Mouse (Mus musculus) intestine, embryonic 14.5 days (tissue): Measurements from ENCODE around the gene Gm4756. TPM values are rescaled to one million over a fixed set of nuclear protein-coding genes. Genes with fewer than 3 reads are reported as not detected.
"Not testable (repeated sequence)": the region's sequence is repeated elsewhere in the genome, so short reads cannot be mapped to it uniquely, and the experiment has no call there.

Source experiments
- ATAC-seq: fragments of 200-750 bp; cut with Nextera tagmentation; replicated peaks from 2 replicates; pipeline ENCODE4 v1.8.0; 2017; ENCODE audit warnings: low read depth, moderate number of reproducible peaks, moderate TSS enrichment, moderate library complexity; ENCODE audit not compliant: low FRiP score, low TSS enrichment
- DNase-seq: peaks from one replicate; pipeline ENCODE4 v3.0.0-alpha.2; 2018; ENCODE audit warnings: low spot score
- H3K27ac ChIP-seq: fragments of 300-500 bp; sonication (generic); 2 replicates; pipeline ENCODE4 v1.5.1; 2014; ENCODE audit warnings: low read depth, mild to moderate bottlenecking, control low read depth
- H3K27me3 ChIP-seq: fragments of 300-500 bp; sonication (generic); replicated peaks from 2 replicates; pipeline ENCODE4 v1.6.1; 2014; ENCODE audit warnings: low read length, control low read depth; ENCODE audit not compliant: control insufficient read depth, insufficient read depth
- H3K36me3 ChIP-seq: fragments of 300-500 bp; sonication (generic); 2 replicates; pipeline ENCODE4 v1.6.1; 2014; ENCODE audit warnings: low read length, control low read depth; ENCODE audit not compliant: control insufficient read depth, insufficient read depth
- H3K4me1 ChIP-seq: fragments of 300-500 bp; sonication (generic); replicated peaks from 2 replicates; pipeline ENCODE4 v1.6.1; 2014; ENCODE audit warnings: low read length, control low read depth, mixed read lengths; ENCODE audit not compliant: control insufficient read depth, insufficient read depth
- H3K4me2 ChIP-seq: fragments of 300-500 bp; sonication (generic); 2 replicates; pipeline ENCODE4 v1.6.1; 2014; ENCODE audit warnings: low read length
- H3K4me3 ChIP-seq: fragments of 300-500 bp; sonication (generic); 2 replicates; pipeline ENCODE4 v1.5.1; 2014; ENCODE audit warnings: low read depth, low read length, control low read depth, mixed read lengths
- H3K9ac ChIP-seq: fragments of 300-500 bp; sonication (generic); 2 replicates; pipeline ENCODE4 v1.6.1; 2014; ENCODE audit warnings: mild to moderate bottlenecking, low read length
- H3K9me3 ChIP-seq: fragments of 300-500 bp; sonication (generic); 2 replicates; pipeline ENCODE4 v1.6.1; 2016; ENCODE audit warnings: low read length, control low read depth; ENCODE audit not compliant: control insufficient read depth
- WGBS: fragments of 180-500 bp; shearing (Covaris S2); extraction: QIAGEN DNeasy Blood & Tissue Kit; methylation state at CpG from one replicate; pipeline ENCODE4 v1.1.7; 2014; 5-methylcytosine and 5-hydroxymethylcytosine counted together
- polyA plus RNA-seq: library from polyadenylated mRNA; unstranded; fragments of >200 nt; fragmentation: Nextera tagmentation; extraction: Ambion mirVana; gene quantifications from 2 replicates; pipeline ENCODE4 v1.2.1, GENCODE M21; 2014

Gm4756 gene
- polyA plus RNA-seq, 1 experiment from 2014 or later = not detected

DNA sequence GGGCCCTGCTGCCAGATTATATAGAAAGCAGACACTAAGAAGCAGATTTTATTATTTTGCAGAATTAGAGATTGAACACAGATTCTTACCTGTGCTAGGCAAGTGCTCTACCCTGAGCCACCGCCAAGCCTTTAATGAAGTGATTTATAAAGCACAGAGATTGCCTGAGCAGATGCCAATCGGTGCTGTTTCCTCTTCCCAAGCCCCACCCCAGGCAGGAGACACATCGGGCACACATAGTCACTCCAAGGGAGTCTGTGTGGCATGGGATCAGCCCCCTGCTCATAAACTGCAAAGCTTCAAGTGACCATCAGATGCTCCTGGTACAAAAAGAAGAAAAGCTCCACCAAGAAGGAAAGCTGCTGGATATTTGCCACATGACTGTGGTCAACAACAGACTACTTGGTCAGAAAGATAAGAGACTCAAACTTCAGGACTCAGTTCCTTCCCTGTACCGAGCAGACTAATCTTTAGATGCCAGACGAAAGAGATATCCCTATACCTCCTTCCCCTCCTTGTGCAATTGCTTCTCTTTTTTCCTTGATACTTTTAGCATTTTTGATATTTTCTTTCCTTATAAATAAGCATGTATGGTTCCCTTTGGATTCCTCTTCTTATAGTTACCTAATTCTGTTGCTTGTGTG is 26.5 kb downstream of the Gm4756 start:
- H3K27me3 ChIP-seq = no peaks in the 10 kb centered on the region
- no peak overlapping the region for H3K27ac ChIP-seq
- H3K4me1 ChIP-seq = no peaks in the 10 kb centered on the region
- no peak overlapping the region for H3K4me3 ChIP-seq
- no peak overlapping the region for H3K9ac ChIP-seq
- DNase-seq (no peak), ATAC-seq (no peak)
- 82% methylated on average over 5 of the region's 5 CpGs for WGBS
- no peaks in the 10 kb centered on the region for H3K36me3 ChIP-seq
- no peak overlapping the region for H3K4me2 ChIP-seq
- H3K9me3 ChIP-seq = no peaks in the 10 kb centered on the region

- H3K4me2 ChIP-seq = no peak overlapping the region
- no peaks in the 10 kb centered on the region for H3K4me1 ChIP-seq
- no peak overlapping the region for H3K4me3 ChIP-seq
- WGBS = 84% methylated on average over 1 of the region's 1 CpGs
- no peaks in the 10 kb centered on the region for H3K36me3 ChIP-seq
- H3K9me3 ChIP-seq = no peaks in the 10 kb centered on the region
- H3K27me3 ChIP-seq = no peaks in the 10 kb centered on the region
- H3K9ac ChIP-seq = no peak overlapping the region
- DNase-seq (no peak), ATAC-seq (no peak)
- H3K27ac ChIP-seq = no peak overlapping the region
These were observed 28.0 kb downstream of the Gm4756 start for GRCm38 (mm10) chr12:72621441-72621840.

DNA sequence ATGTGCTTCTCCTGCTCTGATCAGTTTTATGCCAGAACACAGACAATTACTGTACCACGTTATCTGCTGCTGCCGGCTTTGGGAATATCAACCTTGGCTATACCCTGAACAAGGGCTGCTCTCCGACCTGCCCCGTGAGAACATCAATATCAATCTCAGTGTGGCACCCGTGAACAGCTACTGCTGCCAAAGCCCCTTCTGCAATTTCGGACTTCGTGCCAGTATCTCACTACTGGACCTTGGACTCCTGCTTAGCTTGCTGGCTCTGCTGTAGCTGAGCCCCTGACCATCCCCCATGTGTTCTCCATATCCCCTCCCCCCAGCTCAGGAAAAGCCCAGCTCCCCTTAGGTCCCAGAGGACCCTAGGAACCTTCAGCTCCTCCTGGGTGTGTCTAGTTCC is 28.6 kb downstream of the Gm4756 start:
- Histone ChIP-seq H3K36me3 (no peaks in the 10 kb centered on the region), H3K4me3 (no peak overlapping the region), H3K4me1 (no peaks in the 10 kb centered on the region), H3K9ac (no peak overlapping the region), H3K9me3 (no peaks in the 10 kb centered on the region), H3K4me2 (no peak overlapping the region), H3K27ac (no peak overlapping the region), H3K27me3 (no peaks in the 10 kb centered on the region)
- 92% methylated on average over 7 of the region's 7 CpGs for WGBS
- ATAC-seq (no peak), DNase-seq (no peak)

DNA sequence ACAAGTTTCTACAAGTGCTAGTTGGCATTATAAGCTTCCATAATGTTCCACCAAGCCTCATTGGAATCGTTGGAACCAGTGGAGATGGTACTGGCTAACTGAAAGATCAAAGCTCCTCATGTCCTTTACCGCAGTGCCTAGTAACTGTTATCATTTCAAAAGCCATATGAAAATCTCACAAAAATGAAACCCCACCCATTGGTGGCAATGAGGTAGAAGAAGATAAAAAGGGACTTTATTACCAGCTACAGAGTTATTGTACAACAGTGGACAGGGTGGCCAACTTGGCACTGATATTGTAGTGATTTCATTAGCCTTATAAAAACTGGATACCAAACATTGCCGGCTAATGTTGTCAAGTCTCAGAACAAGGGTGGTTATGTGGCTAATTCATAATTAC is 37.4 kb downstream of the Gm4756 start:
- no peak overlapping the region for H3K4me2 ChIP-seq
- no peak overlapping the region for H3K4me3 ChIP-seq
- no peaks in the 10 kb centered on the region for H3K27me3 ChIP-seq
- no peaks in the 10 kb centered on the region for H3K36me3 ChIP-seq
- ATAC-seq = no peak
- H3K27ac ChIP-seq = no peak overlapping the region
- H3K9me3 ChIP-seq = no peaks in the 10 kb centered on the region
- WGBS = 88% methylated on average over 3 of the region's 3 CpGs
- no peak for DNase-seq
- no peaks in the 10 kb centered on the region for H3K4me1 ChIP-seq
- H3K9ac ChIP-seq = no peak overlapping the region

DNA sequence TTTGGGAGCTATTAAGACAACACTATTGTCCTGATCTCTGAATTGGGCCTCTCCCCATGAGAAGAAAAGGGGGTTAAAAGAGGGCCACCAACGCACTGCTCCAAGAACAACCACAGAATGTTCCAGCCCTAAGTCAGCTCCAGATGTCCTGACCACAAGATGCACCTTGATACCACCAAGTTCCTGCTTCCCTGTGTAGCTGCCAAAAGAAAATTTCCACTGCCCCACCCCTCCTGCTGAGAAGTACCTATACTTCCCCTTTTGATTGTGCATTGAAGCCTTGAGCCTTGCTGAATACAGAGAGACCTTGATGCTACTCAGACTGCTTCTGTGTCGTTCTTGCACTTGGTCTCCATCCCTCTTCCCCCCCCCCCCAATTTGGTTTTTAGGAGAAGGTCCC is 50.7 kb downstream of the Gm4756 start:
- H3K27me3 ChIP-seq, ATAC-seq: not testable (repeated sequence)
- WGBS = 90% methylated on average over 2 of the region's 2 CpGs

DNA sequence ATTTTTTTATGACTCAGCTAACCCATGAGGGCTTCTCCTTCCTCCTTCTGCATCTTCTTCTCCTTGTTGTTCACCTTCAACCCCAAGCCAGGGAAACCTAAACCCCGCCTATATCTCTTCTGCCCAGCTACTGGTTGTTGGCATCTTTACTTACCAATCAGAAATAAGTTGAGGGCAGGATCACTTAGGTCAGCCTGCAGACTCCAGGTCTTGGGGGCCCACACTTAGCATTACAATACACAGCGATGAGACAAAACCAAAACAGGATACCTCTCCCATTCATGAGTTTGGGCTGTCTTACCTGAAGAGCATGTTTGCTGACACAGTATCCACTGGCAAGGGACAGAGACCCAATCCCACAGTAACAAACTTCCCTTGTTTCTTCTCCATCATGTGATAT is 55.5 kb downstream of the Gm4756 start:
- DNase-seq = no peak
- Histone ChIP-seq H3K4me1 (no peaks in the 10 kb centered on the region), H3K27ac (no peak overlapping the region), H3K9ac (no peak overlapping the region), H3K4me2 (no peak overlapping the region), H3K36me3 (no peaks in the 10 kb centered on the region), H3K4me3 (no peak overlapping the region), H3K27me3 (no peaks in the 10 kb centered on the region), H3K9me3 (no peaks in the 10 kb centered on the region)
- 76% methylated on average over 2 of the region's 2 CpGs for WGBS
- ATAC-seq = no peak

More for the DNA sequence above, 50.7 kb downstream of the Gm4756 start:
- not testable (repeated sequence) for DNase-seq, H3K4me1 ChIP-seq, H3K4me3 ChIP-seq, H3K9me3 ChIP-seq, H3K27ac ChIP-seq, H3K9ac ChIP-seq, H3K4me2 ChIP-seq, H3K36me3 ChIP-seq

- Histone ChIP-seq H3K27me3 (no peaks in the 10 kb centered on the region), H3K9me3 (no peaks in the 10 kb centered on the region), H3K27ac (no peak overlapping the region), H3K9ac (no peak overlapping the region), H3K4me3 (no peak overlapping the region), H3K4me2 (no peak overlapping the region), H3K4me1 (no peaks in the 10 kb centered on the region), H3K36me3 (no peaks in the 10 kb centered on the region)
- ATAC-seq (no peak), DNase-seq (no peak)
These were observed 56.5 kb downstream of the Gm4756 start for GRCm38 (mm10) chr12:72592991-72593390.

DNA sequence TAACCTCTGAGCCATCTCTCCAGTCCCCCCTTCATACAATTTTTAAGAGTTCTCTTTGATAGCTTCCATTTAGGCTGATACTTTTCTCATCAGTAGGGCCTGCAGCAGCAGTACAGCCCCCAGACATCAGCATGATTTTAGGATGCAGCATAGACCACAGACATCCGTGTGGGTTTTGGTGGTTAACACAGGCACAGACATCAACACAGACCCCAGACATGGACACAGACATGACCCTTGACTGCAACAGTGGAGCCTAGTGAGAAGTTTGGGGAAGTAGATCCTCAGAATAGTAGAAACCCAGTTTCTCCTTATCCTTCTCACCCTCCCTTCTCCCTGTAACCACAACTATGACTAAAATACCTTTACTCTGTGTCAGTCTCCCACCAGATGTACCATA is 64.1 kb downstream of the Gm4756 start:
- whole genome bisulfite sequencing = 82% methylated on average over 1 of the region's 1 CpGs
- no peak overlapping the region for H3K4me3 ChIP-seq

DNA sequence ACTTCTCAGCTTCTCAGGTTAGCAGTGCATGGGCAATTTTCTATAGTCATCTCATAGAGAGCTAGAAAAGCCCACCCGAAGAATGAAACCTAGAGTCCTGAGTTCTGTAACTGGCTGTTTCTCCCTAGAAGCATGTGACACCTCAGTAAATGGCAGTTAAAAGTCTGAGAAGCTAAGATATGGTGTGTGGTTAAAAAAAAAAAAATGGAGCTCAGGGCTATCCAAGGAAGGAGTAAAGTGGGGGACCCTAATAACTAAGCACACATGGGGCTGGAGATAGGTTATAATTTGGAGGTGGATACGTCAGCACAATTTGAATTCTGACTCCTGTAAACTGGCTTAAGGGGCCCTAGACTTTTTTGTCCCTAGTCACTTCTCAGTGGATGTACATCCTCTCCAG is 66.4 kb downstream of the Gm4756 start:
- H3K4me1 ChIP-seq = no peaks in the 10 kb centered on the region
- 95% methylated on average over 2 of the region's 2 CpGs for WGBS

More for the DNA sequence above, 64.1 kb downstream of the Gm4756 start:
- Histone ChIP-seq H3K27ac (no peak overlapping the region), H3K36me3 (no peaks in the 10 kb centered on the region; the same call in 1 of the 2 replicates), H3K4me2 (no peak overlapping the region), H3K9ac (no peak overlapping the region), H3K4me1 (no peaks in the 10 kb centered on the region), H3K9me3 (no peaks in the 10 kb centered on the region), H3K27me3 (no peaks in the 10 kb centered on the region)
- ATAC-seq (no peak), DNase-seq (no peak)

More for the DNA sequence above, 66.4 kb downstream of the Gm4756 start:
- no peaks in the 10 kb centered on the region for H3K9me3 ChIP-seq
- no peak overlapping the region for H3K4me2 ChIP-seq
- no peak for DNase-seq
- no peak overlapping the region for H3K27ac ChIP-seq
- no peak overlapping the region for H3K9ac ChIP-seq
- H3K27me3 ChIP-seq = no peaks in the 10 kb centered on the region
- ATAC-seq = no peak
- H3K4me3 ChIP-seq = no peak overlapping the region
- H3K36me3 ChIP-seq = peaks cover 3% of the 10 kb centered on the region; the same call in 1 of the 2 replicates
